Mouse (Mus musculus): ENCODE results near the gene Olfr1278.
"Not testable (repeated sequence)": the region's sequence is repeated elsewhere in the genome, so short reads cannot be mapped to it uniquely, and the experiment has no call there.

Gene Olfr1278

GRCm38 (mm10) chr2:111289836-111290235 is at the start of gene Olfr1278:
Gene Olfr1278, plus strand, starts transcription at chr2:111290136.
- DNase-seq: no peak

GRCm38 (mm10) chr2:111254216-111254615 is 35.7 kb upstream of the Olfr1278 start, which contains the start of gene Olfr1276:
Gene Olfr1276, plus strand, starts transcription at chr2:111254516.
- DNase-seq: no peak

- no peak for DNase-seq
Measured at GRCm38 (mm10) chr2:111274006-111274405, 15.9 kb upstream of the Olfr1278 start, which contains the start of gene Olfr1277. Gene Olfr1277, minus strand, starts transcription at chr2:111274106.

- DNase-seq: no peak
Measured at GRCm38 (mm10) chr2:111298541-111298940, 8.6 kb downstream of the Olfr1278 start.

- no peak for DNase-seq
Measured at GRCm38 (mm10) chr2:111300374-111300773, 10.4 kb downstream of the Olfr1278 start, which contains the start of gene Olfr1279. Gene Olfr1279, plus strand, starts transcription at chr2:111300635.

GRCm38 (mm10) chr2:111313717-111314116 is 23.8 kb downstream of the Olfr1278 start, which contains the start of gene Olfr1280:
Gene Olfr1280, plus strand, starts transcription at chr2:111314017.
- no peak for DNase-seq

- no peak for DNase-seq
Measured at GRCm38 (mm10) chr2:111326220-111326619, 36.3 kb downstream of the Olfr1278 start, which contains the start of gene Olfr1281. Gene Olfr1281, plus strand, starts transcription at chr2:111326520.

GRCm38 (mm10) chr2:111333721-111334120 is 43.8 kb downstream of the Olfr1278 start:
- DNase-seq: not testable (repeated sequence)

- no peak for DNase-seq
Measured at GRCm38 (mm10) chr2:111335976-111336375, 46.0 kb downstream of the Olfr1278 start, which contains the start of gene Olfr1282. Gene Olfr1282, minus strand, starts transcription at chr2:111336076.
